Mouse (Mus musculus) midbrain, postnatal 0 days (tissue): ENCODE data around the gene Zc3h10. TPM values are rescaled to one million over a fixed set of nuclear protein-coding genes. Genes with fewer than 3 reads are reported as not detected.

Experiments used
- ATAC-seq: fragments of 200-750 bp; cut with Nextera tagmentation; 2 replicates; pipeline ENCODE4 v1.8.0; 2017; ENCODE audit warnings: moderate number of reproducible peaks, mild to moderate bottlenecking, moderate TSS enrichment, moderate library complexity; ENCODE audit not compliant: low FRiP score
- DNase-seq: peaks from one replicate; pipeline ENCODE4 v3.0.0-alpha.2; 2015; ENCODE audit warnings: low spot score
- H3K27ac ChIP-seq: fragments of 300-500 bp; sonication (generic); 2 replicates; pipeline ENCODE4 v1.5.1; 2014; ENCODE audit warnings: low read depth, mild to moderate bottlenecking, low read length, mixed read lengths
- H3K27me3 ChIP-seq: fragments of 300-500 bp; sonication (generic); 2 replicates; pipeline ENCODE4 v1.6.1; 2014; ENCODE audit warnings: low read length, control low read depth, mixed read lengths; ENCODE audit not compliant: insufficient read depth
- H3K36me3 ChIP-seq: fragments of 300-500 bp; sonication (generic); 2 replicates; pipeline ENCODE4 v1.6.1; 2014; ENCODE audit warnings: low read length, control low read depth, mixed read lengths; ENCODE audit not compliant: insufficient read depth
- H3K4me1 ChIP-seq: fragments of 300-500 bp; sonication (generic); 2 replicates; pipeline ENCODE4 v1.6.1; 2014; ENCODE audit warnings: mild to moderate bottlenecking, control low read depth, antibody characterized with exemption, low read length, mixed read lengths; ENCODE audit not compliant: insufficient read depth
- H3K4me2 ChIP-seq: fragments of 300-500 bp; sonication (generic); 2 replicates; pipeline ENCODE4 v1.6.1; 2014; ENCODE audit warnings: low read depth, mild to moderate bottlenecking, low read length, mixed read lengths; ENCODE audit not compliant: poor library complexity, severe bottlenecking
- H3K4me3 ChIP-seq: fragments of 300-500 bp; sonication (generic); 2 replicates; pipeline ENCODE4 v1.5.1; 2014; ENCODE audit warnings: low read depth, mild to moderate bottlenecking, low read length, moderate library complexity
- H3K9ac ChIP-seq: fragments of 300-500 bp; sonication (generic); replicated peaks from 2 replicates; pipeline ENCODE4 v1.6.1; 2014; ENCODE audit warnings: mild to moderate bottlenecking, low read length, moderate library complexity, mixed read lengths; ENCODE audit not compliant: poor library complexity, severe bottlenecking
- H3K9me3 ChIP-seq: fragments of 300-500 bp; sonication (generic); 2 replicates; pipeline ENCODE4 v1.6.1; 2016; ENCODE audit warnings: low read length, control low read depth
- CTCF ChIP-seq: IDR thresholded peaks from 2 replicates; pipeline ENCODE4 v1.5.1; 2016; ENCODE audit warnings: antibody characterized with exemption, mild to moderate bottlenecking
- WGBS: fragments of 180-500 bp; shearing (Covaris S2); extraction: QIAGEN DNeasy Blood & Tissue Kit; methylation state at CpG from one replicate; pipeline ENCODE4 v1.1.7; 2014; 5-methylcytosine and 5-hydroxymethylcytosine counted together
- polyA plus RNA-seq: library from polyadenylated mRNA; unstranded; fragments of >200 nt; fragmentation: Nextera tagmentation; extraction: Ambion mirVana; gene quantifications from 2 replicates; pipeline ENCODE4 v1.2.1, GENCODE M21; 2015
- total RNA-seq: library from RNA; depleted of rRNA; stranded (reverse); fragments of >200 nt; gene quantifications from 2 replicates; pipeline ENCODE4 v1.2.3, GENCODE M21; 2014

Zc3h10 gene
- total and polyA plus RNA-seq, 2 experiments from 2014 or later: 12.0 to 30.3 TPM

DNA sequence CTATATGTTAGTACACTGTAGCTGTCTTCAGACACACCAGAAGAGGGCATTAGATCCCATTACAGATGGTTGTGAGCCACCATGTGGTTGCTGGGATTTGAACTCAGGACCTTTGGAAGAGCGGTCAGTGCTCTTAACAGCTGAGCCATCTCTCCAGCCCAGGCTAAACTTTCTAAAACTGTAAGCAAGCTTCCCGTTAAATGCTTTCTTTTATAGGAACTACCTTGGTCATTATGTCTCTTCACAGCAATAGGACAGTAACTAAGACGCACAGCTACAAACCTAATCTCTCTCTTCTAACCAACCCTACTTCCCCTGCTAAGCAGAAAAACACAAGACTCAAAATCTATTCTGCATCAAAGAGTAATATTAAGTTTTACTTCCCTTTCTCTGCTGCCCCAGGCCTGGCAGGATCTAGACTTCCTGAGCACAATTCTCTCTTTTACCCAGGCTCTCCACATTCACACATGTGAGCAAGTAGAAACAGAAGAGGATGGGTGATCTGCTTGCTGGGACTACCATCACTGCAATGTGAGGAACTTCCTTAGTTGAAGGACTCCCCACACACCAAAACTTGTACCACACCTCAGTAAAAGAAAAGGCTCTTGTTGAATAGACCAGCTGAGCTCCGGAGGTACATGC, 11.8 kb downstream of the Zc3h10 start:
- Histone ChIP-seq H3K9me3 (no peaks in the 10 kb centered on the region), H3K27me3 (no peaks in the 10 kb centered on the region), H3K4me1 (no peaks in the 10 kb centered on the region), H3K4me3 (0 out of 2 replicates have a peak overlapping the region, but pooled peaks have one; percentile 5), H3K27ac (no peak overlapping the region), H3K4me2 (peak overlapping the region; percentile 31), H3K36me3 (no peaks in the 10 kb centered on the region), H3K9ac (no peak overlapping the region)
- ATAC-seq (no peak; the same call in 1 of the 2 replicates), DNase-seq (no peak)
- TF ChIP-seq CTCF: no peak
- WGBS: 70% methylated on average over 4 of the region's 4 CpGs

DNA sequence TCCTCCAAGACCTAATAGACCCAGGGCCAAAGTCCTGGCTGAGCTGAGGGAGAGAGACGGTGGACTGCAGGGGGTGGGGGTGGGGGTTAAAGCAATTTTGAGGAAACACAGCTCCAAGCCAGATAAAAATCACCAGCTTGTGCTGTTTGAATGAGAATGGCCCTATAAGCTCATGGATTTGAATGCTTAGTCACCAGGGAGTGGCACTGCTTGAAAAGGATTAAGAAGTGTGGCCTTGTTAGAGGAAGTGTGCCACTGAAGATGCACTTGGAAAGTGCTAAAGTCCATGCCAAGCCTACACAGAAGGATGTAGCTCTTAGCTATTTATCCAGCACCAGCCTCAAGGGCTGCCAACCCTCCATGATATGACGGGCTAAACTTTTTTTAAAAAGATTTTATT, 12.4 kb downstream of the Zc3h10 start:
- H3K27ac ChIP-seq: no peak overlapping the region
- H3K9ac ChIP-seq: no peak overlapping the region
- H3K4me1 ChIP-seq: no peaks in the 10 kb centered on the region
- H3K9me3 ChIP-seq: no peaks in the 10 kb centered on the region
- H3K27me3 ChIP-seq: no peaks in the 10 kb centered on the region
- no peak overlapping the region for H3K4me3 ChIP-seq
- TF ChIP-seq CTCF: no peak
- DNase-seq: no peak
- ATAC-seq: no peak
- H3K4me2 ChIP-seq: no peak overlapping the region
- 73% methylated on average over 2 of the region's 2 CpGs for WGBS
- no peaks in the 10 kb centered on the region for H3K36me3 ChIP-seq

DNA sequence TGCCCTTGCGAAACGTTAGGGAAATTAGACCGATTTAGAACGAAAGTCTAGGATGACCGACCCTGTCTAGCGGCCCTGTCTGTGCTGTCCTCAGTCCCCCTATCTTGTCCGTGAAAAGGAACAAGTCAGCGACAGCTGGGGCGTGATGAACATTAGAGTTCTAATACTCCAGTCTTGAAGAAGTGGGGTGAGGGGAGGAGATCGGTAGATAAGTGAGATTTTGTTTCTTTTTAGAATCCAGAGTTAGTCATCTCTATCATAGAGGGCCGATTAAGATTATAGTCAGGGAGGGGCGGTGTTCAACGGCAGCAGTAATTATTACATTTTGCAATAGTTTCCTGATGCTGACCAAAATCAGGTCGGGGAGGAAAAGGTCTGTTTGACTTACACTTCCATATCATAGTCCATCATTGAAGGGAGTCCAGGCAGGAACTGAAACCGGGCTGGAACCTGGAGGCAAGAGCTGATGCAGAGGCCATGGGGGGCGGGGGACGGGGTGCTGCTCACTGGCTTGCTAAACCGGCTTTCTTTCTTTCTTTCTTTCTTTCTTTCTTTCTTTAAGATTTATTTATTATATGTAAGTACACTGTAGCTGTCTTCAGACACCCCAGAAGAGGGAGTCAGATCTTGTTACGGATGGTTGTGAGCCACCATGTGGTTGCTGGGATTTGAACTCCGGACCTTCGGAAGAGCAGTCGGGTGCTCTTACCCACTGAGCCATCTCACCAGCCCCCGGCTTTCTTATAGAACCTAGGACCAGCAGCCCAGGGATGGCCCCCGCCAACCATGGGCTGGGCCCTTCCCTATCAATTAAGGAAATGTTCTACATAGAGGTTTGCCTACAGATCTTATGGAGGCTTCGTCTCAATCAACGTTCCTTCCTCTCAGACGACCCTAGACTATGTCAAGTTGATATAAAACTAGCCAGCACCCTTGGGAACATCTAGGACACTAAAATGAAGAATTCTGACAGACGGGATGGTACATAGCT, 20.9 kb downstream of the Zc3h10 start:
- H3K27me3 ChIP-seq: peaks cover 3% of the 10 kb centered on the region; the same call in 1 of the 2 replicates
- no peaks in the 10 kb centered on the region; the same call in 1 of the 2 replicates for H3K4me1 ChIP-seq
- H3K4me2 ChIP-seq: peak overlapping the region; percentile 100
- H3K9me3 ChIP-seq: no peaks in the 10 kb centered on the region
- peak overlapping the region; percentile 65 for H3K9ac ChIP-seq
- no peak for TF ChIP-seq CTCF
- 30% methylated on average over 28 of the region's 28 CpGs for WGBS
- ATAC-seq: no peak
- H3K27ac ChIP-seq: no peak overlapping the region
- no peaks in the 10 kb centered on the region for H3K36me3 ChIP-seq
- no peak for DNase-seq
- H3K4me3 ChIP-seq: peak overlapping the region; percentile 71

DNA sequence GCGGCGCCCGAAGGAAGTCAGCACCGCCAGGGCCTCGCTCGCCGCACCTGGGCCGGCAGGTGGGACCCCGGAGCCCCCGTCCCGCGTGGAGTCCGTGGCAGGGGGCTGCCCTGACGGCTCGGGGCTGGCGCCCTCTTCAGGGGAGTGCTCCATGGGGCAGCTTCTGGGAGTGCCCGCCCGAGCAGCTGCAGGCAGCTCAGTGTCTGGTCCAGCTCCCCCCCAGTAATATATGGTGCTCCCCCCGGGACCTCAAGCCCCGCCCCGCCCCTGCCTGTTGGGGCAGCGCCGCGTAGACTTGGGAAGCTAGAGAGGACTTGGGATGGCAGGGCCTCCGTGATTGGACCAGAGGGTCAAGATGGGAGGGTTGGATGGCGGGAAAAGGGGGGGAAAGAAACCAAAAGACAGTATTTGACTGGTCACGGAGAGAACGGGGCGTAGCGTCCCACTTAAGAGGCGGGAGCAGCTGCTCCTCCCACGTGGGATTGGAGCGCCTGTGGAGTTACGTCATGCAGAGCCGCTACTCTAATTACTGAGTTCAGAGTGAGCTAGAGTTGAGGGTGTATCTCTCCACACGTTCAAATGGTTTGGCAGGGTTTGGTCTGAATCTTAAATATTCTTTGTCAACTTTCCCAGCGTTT, 21.8 kb downstream of the Zc3h10 start, which contains the start of gene Esyt1:
Gene Esyt1 (minus strand): TSS at position 201 of the 638 bp plus-strand sequence.
- no peaks in the 10 kb centered on the region; the same call in 1 of the 2 replicates for H3K4me1 ChIP-seq
- H3K27me3 ChIP-seq: peaks cover 3% of the 10 kb centered on the region; the same call in 1 of the 2 replicates
- H3K27ac ChIP-seq: peak within 1 kb of the TSS; percentile 38; the same call in 1 of the 2 replicates
- peak within 1 kb of the TSS; percentile 65 for H3K9ac ChIP-seq
- H3K36me3 ChIP-seq: no peaks in the 10 kb centered on the region
- peak; percentile 54 for TF ChIP-seq CTCF
- H3K4me2 ChIP-seq: peak within 1 kb of the TSS; percentile 100
- under 1% methylated on average over 37 of the region's 37 CpGs for WGBS
- peak within 1 kb of the TSS; percentile 71 for H3K4me3 ChIP-seq
- peak; percentile 97 for DNase-seq
- no peaks in the 10 kb centered on the region for H3K9me3 ChIP-seq
- ATAC-seq: peak; percentile 92

DNA sequence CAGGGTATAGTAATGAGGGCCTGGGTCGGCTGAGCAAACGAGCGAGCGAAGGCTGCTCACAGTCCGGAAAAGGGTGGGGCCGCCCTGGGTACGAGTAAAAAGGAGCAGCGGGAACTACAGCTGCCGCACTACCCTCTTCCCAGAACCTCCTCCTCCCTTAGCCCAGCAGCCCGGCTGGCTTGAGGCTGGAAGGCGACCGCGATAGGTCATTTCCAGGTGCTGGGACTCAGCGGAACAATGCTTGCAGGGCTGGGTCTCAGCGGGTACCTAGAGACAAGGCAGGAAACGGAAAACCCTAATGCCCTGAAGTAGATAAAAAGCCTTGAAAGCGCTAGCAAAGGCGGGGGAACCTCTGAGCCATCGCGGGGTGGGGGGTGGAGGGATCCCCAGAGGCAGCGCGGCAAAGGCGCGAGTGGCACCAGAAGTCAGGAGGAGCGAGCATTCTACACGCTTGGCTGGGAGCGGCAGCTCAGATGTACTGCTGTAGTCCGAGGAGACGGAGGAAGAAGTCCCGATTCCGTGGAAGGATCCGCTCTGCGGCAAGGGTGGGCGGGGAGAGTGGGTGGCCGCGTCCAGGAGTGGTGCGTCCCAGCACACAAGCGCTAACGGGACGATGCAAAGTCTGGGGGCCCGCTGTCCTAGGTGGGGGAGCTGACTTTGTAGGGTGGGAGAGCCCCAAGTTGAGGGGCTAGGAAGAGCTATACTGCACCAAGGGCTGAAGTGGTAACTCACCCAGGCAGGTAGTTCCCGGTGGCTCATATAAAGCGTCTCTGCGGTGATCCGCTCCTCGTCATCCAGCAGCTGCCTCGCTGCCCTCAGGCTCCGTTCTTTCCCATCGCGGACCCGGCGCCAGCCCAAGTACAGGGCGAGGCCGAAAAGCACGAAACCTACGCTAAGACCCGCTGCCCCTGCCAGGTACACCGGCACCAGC, 22.6 kb downstream of the Zc3h10 start:
- Histone ChIP-seq H3K4me3 (peak overlapping the region; percentile 71), H3K9me3 (no peaks in the 10 kb centered on the region), H3K4me2 (peak overlapping the region; percentile 100), H3K9ac (peak overlapping the region; percentile 65), H3K36me3 (0 out of 2 replicates have a peak, but pooled peaks cover 4% of the 10 kb centered on the region), H3K4me1 (no peaks in the 10 kb centered on the region; the same call in 1 of the 2 replicates), H3K27ac (peak overlapping the region; percentile 38; the same call in 1 of the 2 replicates), H3K27me3 (peaks cover 3% of the 10 kb centered on the region; the same call in 1 of the 2 replicates)
- 1% methylated on average over 56 of the region's 58 CpGs for WGBS
- ATAC-seq (peak; percentile 48), DNase-seq (peak; percentile 62)
- no peak for TF ChIP-seq CTCF
